Mouse (Mus musculus) frontal cortex, postnatal 36 days (tissue): ENCODE measurements at regions not wholly inside any gene's neighbourhood (a gene's known extent, or its start where the extent isn't known, plus 50 kb on each side); places are given as distances from the start of the nearest gene placed in this dataset.

Experiments
- DNase-seq, 2 experiments: peaks; one replicate each; pipeline ENCODE4 v3.0.0; 2022; ENCODE audit warnings: low spot score in 2 of 2

- DNase-seq, result no peak
These were observed 192.7 kb upstream of the Bcl6 start for GRCm38 (mm10) chr16:24181388-24181787.

DNA sequence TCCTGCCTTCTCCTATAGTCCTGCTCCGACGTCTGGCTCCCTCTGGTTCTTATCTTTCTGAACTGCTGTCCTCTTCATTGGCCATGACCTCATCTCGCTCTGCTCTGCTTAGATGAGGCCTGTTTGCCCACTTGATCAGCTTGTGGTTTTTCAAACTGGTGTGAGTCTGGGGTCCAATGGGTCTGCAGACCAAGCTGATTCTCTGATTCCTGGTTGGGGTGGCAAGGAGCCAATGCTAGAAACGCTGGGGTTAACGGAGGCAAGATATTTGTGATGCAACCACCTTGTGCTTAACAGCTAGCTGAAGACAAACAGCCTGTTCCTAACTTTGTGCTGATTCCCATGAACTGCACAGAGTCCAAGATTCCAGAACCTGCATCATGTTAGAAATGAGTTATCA lies 192.0 kb upstream of the Bcl6 start:
- no peak for DNase-seq

DNA sequence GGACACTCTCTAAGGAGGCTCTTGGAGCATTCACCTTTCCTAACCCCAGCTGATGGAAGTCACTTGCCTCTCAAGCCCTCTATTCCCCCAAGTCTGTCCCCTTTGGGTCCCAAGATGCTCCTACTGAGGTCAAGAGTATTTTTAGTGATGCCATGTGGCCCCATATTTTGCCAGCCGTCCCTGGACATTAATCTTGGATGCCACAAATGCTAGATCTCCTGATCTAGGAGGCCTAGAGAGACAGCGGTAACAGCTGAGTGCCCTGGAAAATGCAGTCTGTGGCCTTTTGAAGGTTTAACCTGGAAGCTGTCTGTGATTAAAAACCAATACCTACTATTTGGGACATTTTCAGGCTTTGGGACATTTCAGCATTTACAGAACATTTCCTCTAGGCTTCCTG lies 188.9 kb upstream of the Bcl6 start:
- no peak for DNase-seq

- DNase-seq, result no peak
These were observed 188.5 kb upstream of the Bcl6 start for GRCm38 (mm10) chr16:24177131-24177530.

DNA sequence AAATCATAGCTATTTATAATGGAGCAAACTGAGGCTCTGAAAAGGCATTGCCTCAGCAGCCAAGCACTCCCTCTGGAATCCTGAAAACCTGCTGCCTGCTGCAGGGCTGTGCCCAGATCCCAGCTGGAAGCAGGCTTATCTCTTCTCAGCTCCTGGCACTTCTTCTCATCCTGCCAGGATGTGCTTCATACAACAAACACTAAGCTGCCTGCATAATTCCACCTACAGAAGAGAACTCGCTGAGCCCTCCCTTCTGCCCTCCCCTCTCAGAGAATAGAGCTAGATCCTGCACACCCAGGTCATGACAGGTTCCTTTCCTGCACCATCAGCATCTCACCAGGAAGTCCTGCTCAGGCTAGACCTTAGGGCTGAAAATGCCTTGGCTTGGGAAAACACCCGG lies 187.4 kb upstream of the Bcl6 start:
- DNase-seq, result peak; percentile 28 to 48

DNA sequence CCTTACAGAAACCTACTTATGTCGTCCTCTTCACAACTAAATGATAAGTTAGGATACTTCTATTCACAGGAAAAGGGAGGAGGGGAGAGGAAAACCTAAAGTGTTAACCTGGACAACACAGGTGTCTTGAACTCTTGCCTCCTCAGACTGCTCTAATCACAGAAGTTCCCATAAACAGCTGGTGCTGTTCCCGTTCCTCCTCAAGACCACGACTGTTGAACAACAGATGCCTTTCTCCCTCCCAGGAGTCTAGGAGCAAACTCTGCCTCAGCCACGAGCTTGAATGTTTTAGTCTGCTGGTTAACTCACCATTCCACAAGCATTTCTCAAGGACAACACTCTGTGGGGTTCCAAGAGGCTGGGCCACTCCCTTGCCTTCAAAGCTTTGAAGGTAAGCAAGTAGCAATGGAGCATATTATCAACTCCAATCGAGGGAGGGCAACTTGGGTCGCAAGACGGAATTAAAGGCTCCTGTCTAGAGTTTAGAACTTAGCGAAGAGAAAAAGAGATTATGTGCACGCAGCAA lies 186.6 kb upstream of the Bcl6 start:
- DNase-seq, result no peak

DNA sequence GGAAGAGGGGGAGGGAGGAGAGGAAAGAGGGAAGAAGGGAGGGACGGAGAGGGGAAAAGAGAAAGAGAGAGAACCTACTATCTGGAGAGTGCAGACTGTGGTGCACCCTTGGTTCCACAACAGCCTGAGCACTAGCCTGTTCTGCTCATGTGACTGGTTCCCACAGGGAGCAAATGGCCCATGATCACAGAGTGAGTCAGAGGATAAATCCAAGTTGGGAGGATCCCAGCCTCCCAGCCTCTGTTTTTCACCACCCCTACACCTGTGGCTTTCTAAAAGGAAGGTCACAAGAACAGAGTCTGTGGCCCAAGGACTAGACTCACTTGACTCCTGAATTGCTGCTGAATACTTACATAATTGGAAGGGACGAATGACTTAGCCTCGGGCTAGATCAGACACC lies 185.9 kb upstream of the Bcl6 start:
- no peak for DNase-seq

- DNase-seq, result no peak
These were observed 185.3 kb upstream of the Bcl6 start for GRCm38 (mm10) chr16:24173783-24174518.

- DNase-seq, result no peak
These were observed 184.0 kb upstream of the Bcl6 start for GRCm38 (mm10) chr16:24172653-24173052.

GRCm38 (mm10) chr16:24172065-24172464 lies 183.4 kb upstream of the Bcl6 start:
- DNase-seq, result no peak

DNA sequence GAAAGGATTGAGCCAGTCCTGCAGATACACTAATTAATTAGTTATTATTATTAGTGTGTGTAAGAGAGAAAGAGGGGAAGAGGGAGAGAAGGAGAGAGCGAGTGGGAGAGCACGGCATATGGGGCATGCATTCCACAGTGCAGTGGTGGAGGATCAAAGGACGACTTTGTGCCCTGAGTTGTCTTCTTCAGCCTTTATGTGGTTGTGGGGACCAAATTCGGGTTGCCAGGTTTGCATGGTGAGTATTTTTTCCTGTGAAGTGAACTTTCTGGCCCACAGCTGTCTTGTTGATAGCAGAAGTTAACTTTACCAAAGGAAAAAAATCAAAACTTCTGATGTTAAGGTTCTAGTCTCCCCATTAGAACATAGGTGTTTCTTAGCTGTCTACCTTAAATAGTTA lies 182.5 kb upstream of the Bcl6 start:
- DNase-seq, result no peak

GRCm38 (mm10) chr16:24166496-24166895 lies 177.8 kb upstream of the Bcl6 start:
- DNase-seq, result no peak

DNA sequence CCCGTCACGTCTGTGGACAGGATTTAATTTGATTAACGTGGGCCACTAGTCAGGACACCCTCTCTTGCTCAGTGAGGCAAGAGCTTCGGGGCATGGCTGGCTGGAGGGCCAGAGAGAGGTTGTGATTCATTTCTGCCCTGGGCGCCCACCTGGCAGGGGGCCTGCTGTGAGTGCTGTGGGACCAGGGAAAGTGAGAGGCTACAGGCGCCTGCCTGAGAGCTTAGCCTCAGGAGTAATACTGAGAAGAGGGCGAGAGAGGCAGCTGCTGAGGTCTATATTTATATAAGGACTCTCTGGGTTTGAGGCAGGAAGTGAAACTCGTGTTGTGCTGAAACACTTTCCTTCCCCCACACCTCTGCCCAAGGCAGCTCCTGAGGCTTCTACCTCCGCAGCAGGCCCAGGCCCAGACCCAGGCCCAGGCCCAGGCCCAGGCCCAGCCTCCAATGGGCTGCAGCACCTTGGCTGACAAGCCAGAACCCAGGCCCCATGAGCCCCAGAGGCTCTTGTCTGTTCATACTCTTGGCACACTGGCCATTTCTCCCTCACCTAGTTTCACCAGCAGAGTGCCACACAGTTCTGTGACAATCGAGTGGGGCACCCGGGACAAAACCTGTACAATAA lies 176.9 kb upstream of the Bcl6 start:
- DNase-seq, result no peak

- no peak for DNase-seq
These were observed 172.1 kb upstream of the Bcl6 start for GRCm38 (mm10) chr16:24160705-24161285.

GRCm38 (mm10) chr16:24159336-24159735 lies 170.7 kb upstream of the Bcl6 start:
- DNase-seq, result no peak

GRCm38 (mm10) chr16:24157753-24158152 lies 169.1 kb upstream of the Bcl6 start:
- DNase-seq, result no peak

GRCm38 (mm10) chr16:24156729-24157430 lies 168.2 kb upstream of the Bcl6 start:
- peak; percentile 27 to 56 for DNase-seq

GRCm38 (mm10) chr16:24154816-24155357 lies 166.2 kb upstream of the Bcl6 start:
- DNase-seq, result no peak

- DNase-seq, result no peak
These were observed 165.3 kb upstream of the Bcl6 start for GRCm38 (mm10) chr16:24153943-24154342.

- DNase-seq, result no peak
These were observed 163.2 kb upstream of the Bcl6 start for GRCm38 (mm10) chr16:24151831-24152247.

- DNase-seq, result no peak
These were observed 162.6 kb upstream of the Bcl6 start for GRCm38 (mm10) chr16:24151178-24151725.

GRCm38 (mm10) chr16:24150512-24150911 lies 161.9 kb upstream of the Bcl6 start:
- no peak for DNase-seq
